Mouse (Mus musculus) cerebellum, adult 11 months (tissue): ENCODE results near the gene Smpd2.

ENCODE experiments used
- DNase-seq: peaks from one replicate; pipeline ENCODE4 v3.0.0; 2022

The Smpd2 gene

DNA sequence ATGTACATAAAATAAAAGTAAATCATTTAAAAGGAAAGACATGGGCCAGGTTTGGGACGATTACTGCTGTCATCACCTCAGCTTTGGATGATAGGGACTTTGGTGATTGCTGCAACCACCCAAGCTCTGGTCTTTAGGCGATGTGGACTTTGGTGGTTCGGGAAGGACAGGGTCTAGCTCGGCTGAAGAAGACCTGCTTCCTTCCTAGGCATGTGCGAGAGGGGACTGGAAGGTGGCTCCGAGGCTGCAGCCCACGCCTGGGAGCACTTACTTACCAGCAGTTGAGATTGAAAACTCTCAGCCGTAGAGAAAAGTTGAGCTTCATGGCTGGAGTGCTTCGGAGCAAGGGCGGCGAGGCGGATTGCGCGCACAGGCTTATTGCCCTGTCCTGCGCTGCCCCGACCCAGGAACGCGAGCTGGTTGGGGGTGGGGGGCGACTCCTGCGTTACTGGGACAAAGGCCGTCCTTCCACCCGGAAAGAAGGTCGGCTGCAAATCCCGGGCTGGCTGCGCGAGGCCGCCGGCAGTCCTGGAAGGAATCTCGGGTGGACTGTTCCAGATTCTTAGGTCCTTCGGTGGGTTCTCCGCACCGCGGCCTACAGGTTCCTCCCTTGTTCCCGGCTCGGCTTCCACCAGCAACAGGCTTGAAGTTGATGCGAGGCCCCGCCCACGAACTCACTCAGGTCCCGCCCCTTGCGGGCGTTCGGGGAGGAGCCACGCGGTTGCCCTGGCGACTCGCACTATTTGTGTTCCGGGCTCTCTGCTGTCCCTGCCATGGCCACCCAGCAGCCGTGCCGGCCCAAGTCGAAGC lies at the start of gene Smpd2, which contains the start of gene Ppil6:
TSS of gene Smpd2 (minus strand) at position 662 of the 810 bp plus-strand sequence.
TSS of gene Ppil6 (plus strand) at position 732 of the 810 bp plus-strand sequence.
- peak; percentile 91 for DNase-seq

DNA sequence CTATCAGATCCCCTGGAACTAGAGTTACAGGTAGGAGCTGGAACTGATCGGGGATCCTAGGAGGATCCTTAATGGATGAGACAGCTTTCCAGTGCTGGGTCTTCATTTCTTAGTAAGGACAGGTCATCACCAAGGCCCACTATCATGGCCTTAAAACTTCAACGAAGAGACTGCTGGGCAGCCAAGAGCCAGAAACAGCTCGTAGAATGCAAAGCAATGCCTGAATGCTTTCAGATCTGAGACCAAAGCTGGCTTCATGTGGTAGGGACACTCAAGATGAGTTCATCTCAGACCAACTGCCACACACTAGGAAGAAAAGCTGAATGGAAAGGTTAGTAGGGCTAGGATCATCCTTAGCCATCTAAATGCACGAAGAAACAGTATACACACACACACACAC lies 48.8 kb upstream of the Smpd2 start:
- DNase-seq = no peak

DNA sequence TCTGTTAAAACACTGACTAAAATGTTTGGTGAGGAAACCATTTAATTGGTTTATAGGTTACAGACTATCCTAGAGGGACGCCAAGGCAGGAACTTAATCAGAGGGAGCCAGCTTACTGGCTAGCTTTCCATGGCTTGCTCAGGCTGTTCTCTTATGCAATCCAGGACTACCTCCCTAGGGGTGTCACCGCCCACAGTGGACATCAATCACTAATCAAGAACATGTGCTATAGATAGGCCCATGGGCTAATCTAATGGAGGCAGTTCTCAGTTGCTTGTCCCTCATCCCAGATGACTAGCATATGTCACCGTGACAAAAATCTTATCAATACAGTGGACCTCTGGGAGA lies 47.8 kb upstream of the Smpd2 start:
- no peak for DNase-seq

DNA sequence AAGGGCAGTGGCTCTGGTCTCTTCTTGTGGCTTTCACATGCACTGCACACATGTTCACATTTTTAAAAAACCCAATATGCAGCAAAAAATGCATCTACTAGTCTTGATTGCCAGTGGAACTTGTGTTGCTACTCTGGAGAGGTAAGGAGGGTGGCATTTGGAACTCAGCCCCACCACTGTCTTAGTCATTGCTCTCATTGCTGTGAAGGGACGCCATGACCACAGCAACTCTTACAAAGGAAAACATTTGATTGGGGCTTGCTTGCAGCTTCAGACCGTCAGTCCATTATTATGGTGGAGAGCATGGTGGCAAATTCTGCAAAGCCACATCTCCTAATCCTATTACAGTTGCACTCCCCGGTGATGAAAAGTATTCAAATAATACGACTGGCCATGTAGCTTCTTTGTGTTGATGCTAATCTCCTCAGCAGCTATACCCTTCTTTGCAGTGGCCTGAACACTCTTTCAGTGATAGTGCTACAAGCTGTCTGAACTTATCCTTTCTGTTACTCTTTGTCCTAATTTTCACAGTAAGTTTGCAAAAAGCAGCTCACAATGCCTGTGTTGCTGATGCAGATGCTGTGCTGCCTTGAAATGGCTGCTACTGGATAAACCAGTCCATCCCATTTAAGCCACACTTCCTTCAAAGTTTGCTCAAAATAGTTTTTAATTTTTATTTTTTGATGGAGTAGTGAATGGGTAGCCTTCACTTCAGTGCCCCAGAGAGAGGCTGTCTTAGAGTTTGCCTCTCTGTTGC lies 47.2 kb upstream of the Smpd2 start:
- DNase-seq = no peak

DNA sequence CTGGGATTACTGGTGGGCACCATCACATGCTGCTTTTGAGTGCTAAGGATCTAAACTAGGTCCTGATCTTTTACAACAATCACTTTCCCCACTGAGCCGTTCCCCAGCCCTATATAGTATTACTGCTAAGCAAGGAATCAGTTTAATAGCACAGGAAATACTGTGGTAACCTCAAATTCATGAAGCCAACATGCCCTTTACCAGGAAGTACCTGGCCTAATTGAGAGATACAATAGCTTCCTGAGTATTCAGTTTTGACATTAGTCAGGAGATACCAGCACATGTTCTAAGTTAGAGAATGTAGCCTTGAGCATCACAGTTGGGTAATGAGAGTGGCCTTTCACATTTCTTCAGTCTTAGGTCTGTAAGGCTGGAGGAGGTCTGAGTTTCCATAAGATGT lies 46.5 kb upstream of the Smpd2 start:
- DNase-seq = no peak

DNA sequence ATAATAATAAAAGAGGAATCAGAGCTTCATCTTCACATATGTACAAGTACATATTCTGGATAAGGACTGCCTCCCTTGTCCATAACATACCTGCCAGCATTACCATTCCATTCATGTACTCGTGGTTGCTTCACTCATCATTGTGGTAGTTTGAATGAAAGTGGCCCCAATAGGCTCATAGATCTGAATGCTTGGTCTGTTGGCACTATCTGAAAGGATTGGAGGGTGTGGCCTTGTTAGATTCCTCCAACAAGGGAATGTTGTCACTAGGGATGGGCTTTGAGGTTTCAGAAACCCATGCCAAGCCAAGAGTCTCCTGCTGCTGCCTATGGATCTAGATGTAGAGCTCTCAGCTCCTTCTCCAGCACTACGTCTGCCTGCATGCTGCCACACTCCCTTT lies 45.8 kb upstream of the Smpd2 start:
- DNase-seq = no peak

DNA sequence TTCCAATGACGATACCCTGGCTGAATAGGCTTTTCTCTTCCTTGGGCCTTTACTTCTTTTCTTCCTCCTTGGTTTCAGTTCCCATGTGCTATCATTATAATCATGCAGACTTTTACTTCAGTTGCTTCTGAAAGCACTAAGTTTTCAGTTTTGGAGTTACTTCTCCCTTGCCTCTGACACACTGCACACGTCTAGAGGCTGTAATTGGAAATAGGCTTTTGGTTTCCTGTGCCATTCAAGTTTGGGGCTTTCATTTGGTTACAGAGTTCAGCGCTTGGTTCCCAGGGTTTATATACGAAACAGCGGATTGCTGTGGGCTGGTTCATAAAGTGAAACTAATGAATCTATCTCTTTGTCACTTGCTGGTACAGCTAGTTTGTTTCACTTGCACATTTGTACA lies 39.8 kb upstream of the Smpd2 start:
- no peak for DNase-seq

DNA sequence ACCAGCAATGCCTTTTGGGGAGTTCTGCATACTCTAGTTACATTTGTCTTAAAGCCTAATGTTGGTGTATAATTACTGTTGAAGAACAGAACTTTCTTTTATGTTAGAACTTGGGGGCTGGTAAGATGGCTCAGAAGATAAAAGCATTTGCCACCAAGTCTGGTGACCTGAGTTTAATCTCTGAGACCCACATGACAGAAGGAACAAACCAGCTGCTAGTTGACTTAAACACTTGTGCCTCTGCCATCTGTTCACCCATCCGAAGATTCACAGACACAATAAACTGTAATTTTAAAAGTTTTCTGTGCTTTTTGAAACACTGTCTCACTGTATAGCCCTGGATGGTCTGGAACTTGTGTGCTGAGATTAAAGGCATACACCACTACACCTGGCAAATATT lies 35.5 kb upstream of the Smpd2 start:
- no peak for DNase-seq

DNA sequence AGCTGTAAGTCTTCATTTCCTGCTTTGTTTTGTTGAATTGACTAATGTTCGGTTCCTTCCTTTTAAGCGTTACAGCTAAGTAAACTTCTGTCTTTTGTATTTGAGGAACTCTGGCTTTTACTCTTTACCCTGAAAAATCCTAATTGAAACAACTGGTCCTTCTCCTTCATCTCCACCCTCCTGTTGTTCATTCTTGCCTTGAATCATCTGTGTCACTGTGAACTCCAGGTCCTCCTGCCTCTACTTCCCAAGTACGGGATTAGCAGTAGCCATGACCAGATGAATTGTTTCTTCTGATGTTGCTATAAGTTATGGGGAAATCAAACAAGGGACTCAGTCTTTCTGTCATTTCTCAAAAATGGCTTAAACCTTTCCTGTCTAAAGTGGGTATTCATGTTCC lies 33.2 kb upstream of the Smpd2 start:
- DNase-seq = no peak

DNA sequence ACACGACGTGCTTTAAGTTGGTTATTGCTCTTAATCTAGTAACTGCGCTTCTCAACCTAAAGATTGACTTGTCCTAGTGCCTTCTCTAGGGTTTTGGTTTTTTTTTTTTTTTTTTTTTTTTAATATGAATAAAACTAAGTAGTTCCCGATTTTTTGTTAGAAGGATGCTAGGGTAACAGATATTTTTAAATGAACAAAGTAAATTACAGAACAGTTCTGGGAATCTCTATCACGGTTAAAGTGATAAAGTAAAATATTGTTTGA lies 30.2 kb upstream of the Smpd2 start:
- DNase-seq = no peak

DNA sequence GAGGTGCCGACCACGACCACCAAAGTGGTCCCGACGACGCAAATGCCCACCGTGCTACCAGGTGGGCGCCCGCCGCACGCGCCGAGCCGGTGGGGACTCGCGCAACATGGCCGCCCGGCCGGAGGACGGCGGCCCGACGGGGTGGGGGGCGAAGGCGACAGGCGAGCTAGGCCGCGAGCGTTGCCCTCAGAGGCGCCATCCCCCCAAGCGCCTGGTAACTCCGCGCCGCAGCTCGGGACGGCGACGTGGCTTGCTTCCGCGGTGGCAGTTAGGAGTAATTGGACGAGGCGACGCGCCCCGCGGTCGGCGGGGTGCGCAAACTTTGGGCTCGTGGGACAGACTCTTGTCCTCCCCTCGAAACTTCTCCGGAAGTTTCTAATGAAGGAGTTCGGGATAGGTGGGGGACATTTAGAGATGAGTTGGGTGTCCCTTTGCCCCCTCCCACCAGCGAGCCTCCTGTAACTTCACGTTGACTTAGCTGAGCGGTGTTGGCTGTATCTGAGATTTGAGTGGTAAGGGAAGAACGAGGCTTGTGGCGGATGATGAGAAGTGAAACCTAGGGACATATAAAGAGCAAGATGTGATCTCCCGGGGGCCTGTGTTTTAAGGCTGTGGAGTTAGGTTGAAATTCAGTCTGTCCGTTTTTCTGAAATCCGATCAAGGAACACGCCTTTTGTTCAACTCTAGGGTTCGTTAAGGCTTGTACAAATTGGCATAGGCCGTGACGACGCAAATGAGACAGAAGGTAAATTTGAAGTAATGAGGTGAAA lies 29.7 kb upstream of the Smpd2 start:
- peak; percentile 50 for DNase-seq

DNA sequence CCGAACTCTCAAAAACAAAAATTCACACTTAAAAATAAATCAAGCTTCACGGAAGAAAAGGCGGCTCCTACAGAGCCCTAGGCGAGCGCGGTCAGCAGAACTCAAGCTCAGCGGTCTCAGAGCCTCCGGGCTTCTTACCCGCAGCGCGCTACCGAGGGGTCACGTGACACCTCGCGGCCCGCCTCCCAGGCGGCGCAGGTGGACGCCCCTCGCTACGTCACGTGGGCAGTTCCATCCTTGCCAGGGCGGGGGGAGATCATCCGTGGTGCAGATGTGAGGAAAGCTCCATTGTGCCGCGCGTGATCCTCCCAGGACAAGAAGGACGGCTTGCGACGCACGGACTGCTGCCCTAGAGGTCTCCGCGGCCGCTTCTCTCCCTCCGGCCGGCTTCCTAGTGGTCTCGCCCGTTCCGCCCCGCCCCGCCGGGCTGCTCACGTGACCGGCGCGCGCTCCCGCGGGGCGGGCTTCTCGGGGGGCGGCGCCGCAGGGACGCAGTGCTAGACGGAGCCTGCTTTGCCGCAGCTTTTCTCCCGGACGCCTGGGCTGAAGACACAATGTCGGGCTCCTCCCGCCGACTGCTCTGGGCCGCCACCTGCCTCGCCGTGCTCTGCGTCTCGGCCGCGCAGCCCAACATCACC lies 28.9 kb upstream of the Smpd2 start, which contains the start of gene Cd164:
TSS of gene Cd164 (plus strand) at position 434 of the 638 bp plus-strand sequence.
- DNase-seq = peak; percentile 92

DNA sequence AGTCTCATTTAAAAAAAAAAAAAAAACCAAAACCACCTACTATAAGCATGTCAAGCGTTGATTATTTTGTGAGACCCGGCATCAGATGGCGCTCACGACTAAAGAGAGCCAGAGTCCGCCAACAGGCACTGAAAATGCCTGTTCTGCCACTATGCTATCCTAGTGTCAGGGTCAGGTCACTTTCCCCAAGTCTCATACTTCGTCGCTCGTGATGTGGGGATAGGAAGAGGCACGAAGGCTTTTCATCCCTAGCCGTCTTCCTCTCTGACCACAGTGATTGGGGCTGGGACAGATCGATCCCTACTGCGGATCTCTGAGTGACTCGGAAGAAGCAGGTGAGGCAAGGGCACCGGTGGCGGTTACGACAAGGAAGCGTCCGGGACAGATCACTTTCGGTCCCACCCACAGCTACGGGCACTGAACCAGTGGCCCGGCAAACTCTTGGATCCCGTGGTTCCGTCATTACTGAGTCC lies 28.4 kb upstream of the Smpd2 start:
- DNase-seq = peak; percentile 66

DNA sequence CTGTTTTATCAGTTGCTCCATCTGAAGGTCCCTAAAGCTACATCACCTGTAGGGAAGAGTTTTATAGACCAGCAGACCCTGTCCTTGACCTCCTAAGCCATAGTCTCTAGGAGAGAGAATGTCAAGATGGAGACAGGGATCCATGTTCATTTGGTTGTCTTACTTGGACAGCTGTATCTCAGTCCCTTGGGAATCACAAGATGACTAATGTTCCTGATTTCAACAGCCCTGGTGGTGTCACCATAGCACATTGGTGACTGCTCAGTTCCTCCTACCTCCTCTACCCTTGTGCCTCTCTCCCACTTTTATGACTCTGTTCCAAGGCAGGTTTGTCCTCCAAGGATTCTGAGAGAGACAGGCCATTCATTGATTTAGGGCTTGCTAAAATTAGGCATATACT lies 24.8 kb upstream of the Smpd2 start:
- DNase-seq = no peak

DNA sequence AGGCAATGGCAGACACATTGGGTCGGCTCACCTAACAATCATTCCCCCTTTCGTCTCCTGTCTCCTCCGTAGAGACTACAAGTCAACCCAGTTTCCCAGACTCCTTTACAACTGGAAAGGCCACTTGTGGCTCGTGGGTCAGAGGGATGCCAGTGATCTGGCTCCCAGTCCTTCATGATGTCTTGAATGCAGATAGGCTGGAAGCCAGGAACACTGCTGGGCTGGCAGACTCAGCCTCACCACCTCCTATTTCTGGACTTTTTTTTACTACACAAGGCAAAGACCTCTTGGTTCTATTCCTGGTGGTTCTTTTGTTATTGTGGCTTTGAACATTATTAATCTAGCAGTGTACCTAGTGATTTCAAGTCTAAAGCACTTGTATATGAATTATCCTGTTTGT lies 24.1 kb upstream of the Smpd2 start:
- DNase-seq = no peak

DNA sequence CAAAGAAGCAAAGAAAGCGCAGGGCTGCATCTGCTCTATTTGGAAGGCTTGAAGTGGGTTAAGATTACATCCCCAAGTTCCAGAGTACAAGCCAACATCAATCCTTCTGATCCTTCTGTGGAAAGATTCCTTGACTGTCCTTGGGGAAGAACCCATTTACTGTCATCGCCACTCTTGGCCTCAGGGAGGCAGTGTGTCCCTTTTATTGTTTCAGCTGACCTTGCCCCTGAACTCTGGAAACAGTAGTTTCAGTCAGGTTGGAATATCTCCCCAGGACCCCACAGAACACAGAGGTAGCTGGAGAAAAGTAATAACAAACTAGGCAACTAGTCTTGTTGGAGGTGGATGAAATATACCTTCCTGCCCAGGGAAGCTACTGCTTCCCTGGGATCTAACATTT lies 19.0 kb upstream of the Smpd2 start:
- no peak for DNase-seq

DNA sequence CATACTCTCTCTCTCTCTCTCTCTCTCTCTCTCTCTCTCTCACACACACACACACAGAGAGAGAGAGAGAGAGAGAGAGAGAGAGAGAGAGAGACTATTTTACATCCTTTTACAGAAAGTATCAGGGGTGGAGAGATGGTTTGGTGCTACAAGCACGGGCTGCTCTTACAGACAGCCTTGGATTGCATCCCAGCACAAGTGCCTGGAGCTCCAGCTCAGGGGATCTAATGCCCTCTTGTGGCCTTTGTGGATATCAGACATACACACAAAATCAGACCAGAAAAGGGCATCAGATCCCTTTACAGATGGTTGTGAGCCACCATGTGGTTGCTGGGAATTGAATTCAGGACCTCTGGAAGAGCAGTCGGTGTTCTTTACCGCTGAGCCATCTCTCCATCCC lies 15.3 kb upstream of the Smpd2 start:
- DNase-seq = peak; percentile 64

DNA sequence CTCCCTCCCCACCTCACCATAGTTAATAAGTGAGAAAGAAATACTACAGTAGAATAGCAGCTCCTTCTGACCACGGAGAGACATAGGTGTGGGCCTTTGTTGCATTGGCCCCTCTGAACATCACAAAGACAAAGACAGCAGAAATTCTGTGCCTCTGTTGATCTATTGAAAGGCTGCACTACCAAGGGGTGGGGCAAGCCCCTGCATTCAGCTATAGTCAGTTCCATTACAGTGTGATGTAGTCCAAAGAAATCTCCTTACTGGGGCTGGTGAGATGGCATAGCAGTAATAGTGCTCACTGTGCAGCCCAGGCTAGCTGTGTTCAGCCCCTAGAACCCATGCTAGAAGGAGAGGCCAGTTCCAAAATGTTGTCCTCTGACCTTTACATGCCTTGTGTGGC lies 14.8 kb upstream of the Smpd2 start:
- DNase-seq = no peak

DNA sequence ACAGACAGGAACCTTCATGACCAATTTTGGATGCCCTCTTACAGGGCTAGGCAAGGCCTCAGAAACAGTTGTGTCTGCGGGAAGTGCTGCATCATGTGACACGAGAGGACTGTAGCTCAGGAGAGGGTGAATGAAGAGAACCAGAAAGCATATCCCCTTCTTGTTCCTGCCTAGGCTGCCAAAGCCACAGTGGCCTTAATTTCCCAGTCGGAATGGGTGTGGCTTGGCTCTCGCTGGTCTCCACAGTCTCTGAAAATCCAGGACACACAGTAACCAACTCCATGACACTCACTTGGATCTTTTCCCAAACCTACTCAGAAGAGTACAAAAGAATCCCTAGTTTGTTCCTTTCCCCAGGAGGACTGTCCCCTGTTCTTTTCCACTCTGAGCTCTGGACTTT lies 10.8 kb upstream of the Smpd2 start:
- DNase-seq = no peak

DNA sequence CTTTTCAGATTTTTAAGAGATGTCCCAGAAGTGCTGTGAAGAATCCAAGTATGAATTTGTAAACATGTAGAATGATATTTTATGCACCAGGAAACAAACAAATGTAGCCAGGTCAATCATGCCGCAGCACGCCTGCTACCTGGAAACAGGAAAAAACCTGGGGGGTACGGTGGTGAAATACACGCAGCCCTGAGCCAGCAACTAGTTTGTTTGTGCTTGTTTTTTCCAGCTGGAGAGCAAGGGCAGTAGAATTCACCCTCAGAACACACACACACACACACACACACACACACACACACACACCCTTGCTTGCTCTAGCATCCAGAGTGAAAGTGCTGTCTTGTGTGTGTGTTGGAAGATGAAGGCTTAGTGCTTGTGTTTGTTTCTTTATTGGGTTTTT lies 942 bp upstream of the Smpd2 start:
- DNase-seq = no peak

DNA sequence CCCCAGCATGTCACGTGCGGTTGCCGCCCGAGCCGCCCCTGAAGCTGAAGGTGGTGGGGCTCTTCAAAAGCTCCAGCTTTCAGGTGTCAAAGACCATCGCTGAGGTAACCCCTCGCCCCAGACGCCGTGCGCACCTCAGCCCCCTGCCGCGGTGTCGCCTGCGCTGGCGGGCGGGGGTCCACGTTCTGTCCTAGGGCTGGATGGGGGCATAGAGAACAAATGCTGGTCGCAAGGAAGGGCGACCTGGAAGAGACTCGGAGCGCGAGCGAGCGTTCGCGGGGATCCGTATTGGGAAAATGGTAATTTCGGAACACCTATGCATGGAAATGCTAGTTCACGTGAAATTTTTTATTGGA lies 327 bp upstream of the Smpd2 start:
- no peak for DNase-seq

DNA sequence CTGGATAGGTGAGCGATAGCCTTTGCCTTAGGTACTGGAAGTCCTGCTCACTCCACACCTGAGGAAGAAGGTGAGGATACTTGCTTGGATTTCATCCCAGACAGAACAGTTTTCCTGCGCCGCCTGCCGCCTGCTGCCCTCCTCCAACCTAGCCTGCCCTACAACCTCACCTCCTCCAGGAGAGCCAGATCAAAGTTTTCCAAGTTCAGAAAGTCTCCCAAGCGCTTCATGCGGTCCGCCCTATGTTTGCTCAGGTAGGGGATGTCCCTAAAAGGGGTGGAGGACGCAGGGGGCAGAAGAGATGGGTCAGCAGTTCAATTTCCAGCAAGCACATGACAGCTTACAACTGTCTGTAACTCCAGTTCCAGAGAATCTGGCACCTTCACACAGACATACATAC lies 875 bp downstream of the Smpd2 start:
- DNase-seq = no peak

DNA sequence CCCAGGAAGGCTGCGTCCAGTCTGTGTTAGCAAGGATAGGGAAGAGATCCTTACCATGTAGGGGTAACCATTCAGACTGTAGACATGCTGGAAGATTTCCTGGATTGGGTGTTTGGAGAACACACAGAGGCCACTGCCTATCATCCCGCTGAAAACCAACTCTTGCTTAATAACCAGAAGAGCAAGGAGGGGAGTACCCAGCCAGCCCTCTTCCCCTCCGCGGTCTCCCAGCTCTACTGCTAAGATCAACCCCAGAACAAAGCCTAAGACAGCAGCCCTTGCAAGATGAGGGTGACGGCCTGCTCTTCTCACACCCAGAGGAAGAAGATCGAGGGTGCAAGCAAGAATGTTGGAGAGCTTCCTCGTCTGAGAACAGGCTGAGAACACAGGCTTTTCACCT lies 1.3 kb downstream of the Smpd2 start:
- no peak for DNase-seq
